Mouse (Mus musculus) right cerebral cortex, postnatal 14 days (tissue): ENCODE data around the gene Flt4.

Experiments
- DNase-seq: peaks from one replicate; pipeline ENCODE4 v3.0.0; 2022

The Flt4 gene

DNA sequence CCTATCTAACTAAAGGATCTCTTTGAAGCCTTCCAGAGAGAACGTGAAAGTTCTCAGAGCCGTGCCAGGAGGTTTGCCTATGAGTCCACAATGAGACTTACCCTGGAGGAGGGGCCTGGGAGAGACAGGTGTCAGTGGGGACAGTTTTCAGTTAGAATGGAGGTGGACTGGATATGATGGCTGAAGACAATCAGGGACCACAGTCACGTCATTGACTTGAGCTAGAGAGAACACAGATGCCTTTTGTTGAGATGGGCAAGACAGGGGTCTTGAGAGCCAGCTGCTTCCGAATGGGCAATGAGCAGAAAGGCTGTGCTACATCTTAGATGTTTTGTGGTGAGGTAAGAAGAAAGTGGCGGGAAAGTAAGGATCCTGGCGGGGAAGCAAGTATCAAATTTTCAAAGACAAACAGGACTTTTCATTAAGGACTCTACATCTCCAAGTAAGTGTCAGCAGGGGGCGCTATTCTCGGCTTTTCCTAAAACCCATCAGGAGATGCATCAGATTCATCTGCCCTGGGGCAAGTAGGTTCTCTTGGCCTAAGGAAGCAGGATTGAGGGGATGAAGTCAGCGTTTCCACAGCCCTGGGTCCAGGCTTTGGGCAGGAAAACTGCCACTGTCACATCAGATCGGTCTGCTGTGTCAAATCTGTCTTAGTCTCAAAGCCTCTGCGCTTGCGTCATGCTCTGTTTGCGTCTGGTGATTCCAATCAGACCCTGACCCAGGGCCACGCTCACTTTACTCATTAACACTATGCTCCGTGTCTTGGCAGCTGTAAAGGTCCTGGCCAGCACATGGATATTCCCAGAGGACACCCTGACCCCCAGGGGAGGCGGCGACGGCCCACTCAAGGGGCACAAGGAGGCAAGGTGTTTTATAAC lies 41.3 kb downstream of the Flt4 start:
- no peak for DNase-seq

DNA sequence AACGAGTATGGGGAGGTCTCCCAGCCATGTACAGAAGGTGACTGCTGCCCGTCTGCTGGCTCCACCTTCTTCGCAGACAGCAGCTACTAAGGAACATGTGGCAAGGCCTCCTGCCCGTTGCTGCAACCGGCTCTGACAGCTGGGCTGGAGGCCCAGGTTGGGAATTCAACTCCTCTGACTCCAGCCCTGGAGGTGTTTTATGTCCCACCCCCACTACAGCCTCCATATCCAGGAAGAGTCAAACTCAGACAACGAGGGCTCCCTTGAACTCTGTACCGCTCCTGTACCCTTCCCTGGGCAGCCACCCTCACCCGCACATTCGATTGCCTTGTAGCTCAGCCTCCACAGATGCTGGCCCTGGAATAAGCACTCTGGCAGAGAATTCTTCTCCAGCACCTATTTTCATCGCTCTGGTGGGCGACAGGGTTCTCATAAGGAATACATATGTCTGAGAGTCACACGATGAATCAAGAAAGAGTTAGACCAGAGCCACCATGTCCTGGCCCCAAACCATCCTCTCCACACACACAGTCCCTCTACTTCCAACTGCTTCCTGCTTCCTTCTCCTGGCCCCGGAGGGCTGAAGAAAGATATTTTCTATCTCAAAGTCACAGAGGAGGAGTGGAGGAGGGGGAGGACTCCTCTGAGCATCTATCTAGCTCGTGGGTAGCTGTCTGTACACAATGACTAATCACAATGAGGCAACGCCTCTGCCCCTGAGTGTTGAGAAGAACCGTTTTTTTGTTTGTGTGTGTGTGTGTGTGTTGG lies 42.1 kb downstream of the Flt4 start:
- DNase-seq: no peak

DNA sequence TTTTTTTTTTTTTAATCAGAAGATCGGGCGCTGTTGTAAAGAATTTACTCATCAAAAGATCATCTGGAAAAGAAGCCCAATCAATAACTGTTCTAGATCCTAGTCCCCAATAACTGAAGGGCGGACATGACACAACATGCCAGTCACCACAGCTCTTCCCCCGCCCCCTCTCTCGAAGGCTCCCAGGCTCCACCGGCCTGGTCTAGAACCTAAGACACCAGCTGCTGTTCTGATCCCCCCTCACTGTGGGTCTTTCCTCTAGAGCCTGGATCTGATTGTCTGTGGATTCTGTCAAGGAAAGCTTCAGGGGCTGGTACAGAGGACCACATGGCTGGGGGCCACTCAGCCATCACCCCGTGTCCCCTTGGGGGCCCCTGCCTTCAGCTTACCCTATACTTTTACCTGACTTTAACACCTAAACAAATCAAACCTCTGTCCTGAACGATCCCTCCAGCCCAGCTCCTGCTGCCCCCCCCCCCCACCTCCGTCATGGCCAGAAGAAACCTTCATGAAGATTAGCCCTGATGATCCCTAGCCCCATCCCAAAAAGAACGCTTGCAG lies 42.8 kb downstream of the Flt4 start:
- DNase-seq: no peak

DNA sequence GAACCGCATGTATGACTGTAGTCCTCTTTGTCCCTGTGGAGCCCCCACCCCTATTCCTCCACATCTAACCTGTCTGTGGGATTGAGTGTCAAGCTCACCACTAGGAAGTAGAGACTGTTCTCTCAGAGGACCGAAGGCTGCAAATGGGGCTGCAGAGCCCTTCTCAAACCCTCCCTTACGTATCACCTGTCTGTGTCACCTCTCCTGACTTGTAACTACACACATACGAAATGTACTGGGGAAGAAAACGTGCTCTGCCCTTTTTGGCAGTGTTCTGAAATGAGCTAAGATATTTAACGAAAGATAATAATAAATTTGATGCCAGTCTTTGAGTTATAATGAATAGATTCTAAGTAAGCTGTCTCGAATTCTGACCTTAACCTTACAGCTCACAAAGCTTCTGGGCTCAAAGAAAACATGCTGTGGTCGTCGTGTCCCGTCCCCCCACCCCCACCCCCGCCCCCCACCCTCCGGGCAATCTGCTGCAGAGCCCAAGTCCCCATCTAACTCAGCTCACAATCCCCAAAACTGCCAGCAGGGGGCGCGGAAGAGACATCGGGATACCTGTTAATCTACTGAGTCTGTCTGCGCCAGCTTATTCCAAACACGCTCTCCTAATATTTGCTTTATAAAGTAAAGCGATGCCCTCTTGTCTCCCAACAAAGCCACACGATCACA lies 43.5 kb downstream of the Flt4 start:
- peak; percentile 94 for DNase-seq

DNA sequence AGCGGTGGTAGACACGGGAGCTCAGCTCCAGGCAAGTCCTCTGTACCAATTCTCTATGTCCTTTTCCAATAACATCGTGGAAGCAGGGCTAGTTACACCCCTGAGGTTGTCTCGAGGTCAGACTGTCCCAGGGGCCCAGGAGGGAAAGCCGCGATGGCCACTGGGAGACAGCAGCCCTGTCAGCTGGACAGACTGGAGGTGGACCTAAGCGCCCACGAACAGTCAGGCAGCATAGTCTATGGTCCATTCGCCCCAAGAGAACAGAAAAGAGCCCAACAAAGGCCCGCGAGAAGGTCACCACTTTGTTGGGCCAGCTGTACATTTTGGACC lies 44.0 kb downstream of the Flt4 start:
- DNase-seq: no peak

DNA sequence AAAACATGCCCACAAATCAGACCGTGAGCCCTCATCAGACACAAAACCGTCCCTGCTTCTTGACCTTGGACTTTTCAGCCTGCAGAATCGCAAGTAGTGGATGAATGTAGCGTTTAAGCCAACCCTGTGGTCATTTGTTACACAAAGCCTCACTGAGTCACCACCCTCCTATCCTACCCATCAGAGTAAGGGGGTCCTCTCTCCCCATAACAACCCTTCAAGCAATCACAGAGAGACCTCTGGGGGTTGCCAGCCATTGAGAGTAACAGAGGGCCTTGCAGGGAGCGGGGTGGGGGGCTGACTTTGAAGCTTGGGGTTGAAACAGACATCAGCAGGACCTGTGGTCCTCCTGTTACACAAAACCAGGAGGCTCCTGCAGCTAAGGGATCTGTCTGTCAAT lies 45.6 kb downstream of the Flt4 start:
- DNase-seq: no peak

DNA sequence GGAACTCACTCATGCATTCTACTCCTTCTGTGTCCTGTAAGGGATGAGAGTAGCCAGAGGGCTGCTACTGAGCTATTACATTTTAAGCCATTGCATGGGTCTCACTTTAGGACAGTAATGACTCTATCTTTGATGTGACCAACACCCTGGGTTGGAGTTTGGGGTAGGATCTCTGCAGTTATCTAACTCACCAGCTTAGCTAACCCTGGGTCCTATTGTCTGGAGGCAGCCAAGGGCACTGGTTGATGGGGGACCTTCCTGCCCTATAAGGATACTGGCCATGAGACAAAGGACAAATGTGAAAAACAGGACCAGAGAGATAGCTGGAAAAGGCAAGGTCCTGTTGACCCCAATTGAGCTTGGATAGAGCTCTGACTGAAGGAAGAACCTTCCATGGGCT lies 46.4 kb downstream of the Flt4 start:
- no peak for DNase-seq

DNA sequence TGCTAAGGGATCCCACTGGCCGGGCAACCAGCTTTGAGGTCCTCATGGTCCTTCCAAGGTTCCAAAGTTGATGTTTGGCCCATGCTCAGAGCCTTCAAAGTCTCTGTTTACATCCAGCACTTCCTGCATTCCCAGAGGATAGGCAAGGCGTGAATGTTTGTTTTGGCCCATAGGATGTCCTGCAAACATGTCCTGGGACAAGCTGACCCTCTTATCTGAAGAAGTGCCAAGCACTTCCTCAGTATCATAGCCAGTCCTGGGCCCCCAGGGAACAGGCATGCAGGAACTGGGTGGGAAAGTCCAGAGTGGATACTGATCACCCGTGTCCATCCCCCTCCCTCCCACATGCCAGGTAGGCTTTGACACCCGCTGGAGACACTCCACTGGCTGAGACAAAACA lies 49.0 kb downstream of the Flt4 start:
- DNase-seq: no peak

DNA sequence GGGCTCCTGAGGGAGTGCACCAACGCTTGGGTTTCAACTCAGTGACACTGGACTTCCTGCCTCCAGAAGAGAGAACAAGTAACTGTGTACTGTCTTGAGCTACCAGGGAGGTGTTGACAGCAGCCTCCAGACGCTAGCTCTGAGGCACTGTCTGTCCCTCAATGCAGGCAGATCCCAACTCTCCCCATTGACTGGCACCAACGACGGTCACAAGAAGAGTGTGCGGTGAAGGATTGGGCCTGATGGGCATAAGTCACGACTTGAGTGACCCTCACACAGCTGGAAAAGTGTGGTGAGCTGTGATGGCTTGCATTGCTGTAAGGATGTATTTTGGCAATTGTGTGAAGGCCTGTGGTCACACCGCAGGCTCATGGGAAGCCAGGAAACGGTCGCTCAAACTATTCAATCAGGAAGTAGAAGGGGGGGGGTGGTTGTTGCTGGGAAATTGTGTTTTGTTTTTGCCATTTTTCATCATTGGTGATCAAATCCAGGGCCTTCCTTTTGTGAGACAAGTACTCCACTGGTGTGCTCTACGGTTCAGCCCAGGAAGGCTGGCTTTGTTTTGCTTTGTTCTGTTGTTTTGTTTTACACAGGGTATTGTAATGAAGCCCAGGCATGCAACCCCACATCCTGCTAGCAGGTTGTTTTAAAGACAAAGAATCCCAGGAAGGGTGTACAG lies 49.9 kb downstream of the Flt4 start:
- DNase-seq: no peak

DNA sequence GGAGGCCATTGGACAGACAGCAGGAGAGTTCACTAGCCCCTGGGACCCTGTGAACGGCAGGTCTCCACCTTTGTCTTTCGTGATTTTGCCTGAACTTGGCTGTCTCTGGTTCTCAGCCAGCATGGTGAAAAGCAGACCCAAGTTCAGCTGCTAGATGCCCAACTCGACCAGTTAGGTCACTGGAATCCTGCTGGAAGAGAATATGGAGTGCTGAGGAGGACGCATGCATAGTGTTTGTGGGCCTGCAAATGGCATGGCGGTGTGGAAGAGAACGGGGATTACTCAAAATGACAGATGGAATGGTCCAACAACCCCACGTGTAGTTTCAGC lies 50.4 kb downstream of the Flt4 start:
- no peak for DNase-seq

DNA sequence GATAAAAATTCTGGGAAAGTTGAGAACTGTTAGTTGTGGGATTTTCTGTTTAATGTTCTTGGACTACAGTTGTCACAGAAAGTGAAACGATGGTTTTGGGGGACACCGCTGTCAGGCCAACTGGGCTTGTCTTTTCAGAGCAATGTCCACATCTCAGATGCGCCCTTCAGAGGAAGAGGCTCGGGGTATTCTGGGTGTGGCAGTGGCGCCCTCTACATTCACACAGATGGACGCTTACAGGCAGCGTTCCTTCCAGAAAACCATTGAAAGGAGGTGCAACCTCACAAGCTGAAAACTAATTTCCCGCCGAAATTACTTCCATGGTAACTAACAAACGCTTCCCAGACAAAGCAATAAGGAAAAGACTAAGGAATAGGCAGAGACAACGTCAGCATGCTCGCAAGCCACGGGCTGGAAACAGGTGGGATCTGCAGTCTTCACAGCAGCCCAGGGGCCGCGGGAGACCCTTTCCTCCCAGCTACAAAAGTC lies 53.3 kb downstream of the Flt4 start:
- no peak for DNase-seq

DNA sequence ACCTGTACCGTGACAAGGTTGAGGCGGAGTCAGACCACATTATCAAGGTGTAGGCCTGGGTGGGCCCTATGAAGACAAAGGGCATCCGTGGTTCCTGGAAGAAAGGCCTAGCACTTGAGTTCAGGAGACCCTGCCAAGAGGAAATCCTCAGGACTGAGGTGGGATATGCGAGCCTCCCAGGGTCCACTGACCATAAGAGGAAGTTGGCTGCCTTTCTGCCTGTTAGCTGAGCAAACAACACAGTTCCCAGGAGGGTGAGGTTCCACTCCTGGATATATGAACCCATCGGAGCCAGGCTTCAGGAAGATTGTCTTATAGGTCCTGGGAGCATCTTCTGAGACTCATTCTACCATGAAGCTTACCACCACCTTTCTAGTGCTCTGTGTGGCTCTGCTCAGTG lies 54.2 kb downstream of the Flt4 start, which contains the start of gene Scgb3a1:
Scgb3a1 (plus strand) TSS at position 301 of the 400 bp plus-strand sequence.
- DNase-seq: no peak

DNA sequence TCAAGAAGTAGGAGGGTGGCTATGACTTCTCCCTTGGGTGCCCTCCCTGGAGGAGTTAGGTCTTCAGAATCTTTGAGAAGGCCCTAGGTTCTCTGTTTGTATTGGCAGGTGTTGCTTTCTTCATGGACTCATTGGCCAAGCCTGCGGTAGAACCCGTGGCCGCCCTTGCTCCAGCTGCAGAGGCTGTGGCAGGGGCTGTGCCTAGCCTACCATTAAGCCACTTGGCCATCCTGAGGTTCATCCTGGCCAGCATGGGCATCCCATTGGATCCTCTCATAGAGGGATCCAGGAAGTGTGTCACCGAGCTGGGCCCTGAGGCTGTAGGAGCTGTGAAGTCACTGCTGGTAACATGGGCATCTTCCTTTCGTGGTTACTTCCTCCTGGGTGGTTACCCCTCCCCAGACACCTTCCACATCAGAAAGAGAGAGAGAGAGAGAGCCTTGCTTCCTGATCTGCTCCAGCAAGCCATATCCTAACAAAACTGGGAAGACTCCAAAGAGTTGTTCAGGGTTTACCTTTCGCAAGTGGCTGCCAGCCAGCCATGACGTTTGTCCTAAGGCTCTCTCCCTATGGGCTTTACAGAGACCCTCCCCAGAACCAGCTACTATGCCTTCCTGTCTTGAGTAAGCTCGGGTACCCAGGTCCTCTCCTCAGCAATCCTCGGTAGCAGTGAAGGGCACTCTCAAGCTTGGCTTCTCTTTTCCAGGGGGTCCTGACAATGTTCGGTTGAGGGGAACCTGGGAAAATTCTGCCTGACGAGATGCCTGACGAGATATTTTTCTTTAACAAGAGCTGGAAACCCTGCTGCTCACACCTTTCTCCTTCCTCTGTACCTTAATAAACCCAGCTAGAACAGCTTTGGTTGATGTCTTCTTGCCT lies 55.4 kb downstream of the Flt4 start:
- no peak for DNase-seq

DNA sequence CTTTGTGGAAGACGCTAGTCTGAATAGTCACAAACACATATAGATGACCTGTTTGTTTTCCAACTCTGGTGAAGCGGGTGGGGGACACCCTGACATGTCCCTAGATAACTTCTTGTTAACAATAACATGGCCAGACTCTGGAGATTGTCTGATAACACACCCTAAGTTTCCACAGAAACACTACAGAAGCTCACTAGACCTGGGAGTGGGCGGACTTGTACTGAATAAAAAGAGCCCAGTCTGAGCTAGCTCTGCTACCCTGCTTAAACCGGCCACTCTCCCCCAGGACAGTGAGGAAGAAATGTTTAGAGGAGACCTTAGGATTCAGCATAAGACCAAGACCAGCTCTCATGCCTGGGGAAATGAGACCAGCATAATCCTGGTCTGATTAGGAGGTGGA lies 56.4 kb downstream of the Flt4 start:
- no peak for DNase-seq

DNA sequence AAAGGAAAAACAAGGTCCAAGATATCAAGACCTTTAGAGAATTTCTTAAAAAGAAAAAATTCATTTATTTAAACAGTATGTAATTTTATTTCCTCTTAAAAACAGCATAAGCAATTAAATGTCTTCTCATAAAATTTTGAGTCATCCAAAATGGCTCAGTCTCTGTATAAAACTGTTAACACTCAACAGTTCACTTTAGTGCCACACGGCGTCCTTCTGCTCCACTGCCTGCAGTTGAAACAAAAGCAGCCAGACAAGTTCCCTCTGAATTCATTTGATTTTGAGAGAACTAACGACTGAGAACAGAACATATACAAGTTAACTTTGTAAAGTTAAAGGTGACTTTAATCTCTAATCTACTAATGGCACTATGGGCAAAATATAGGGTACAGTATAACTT lies 64.4 kb downstream of the Flt4 start:
- no peak for DNase-seq

DNA sequence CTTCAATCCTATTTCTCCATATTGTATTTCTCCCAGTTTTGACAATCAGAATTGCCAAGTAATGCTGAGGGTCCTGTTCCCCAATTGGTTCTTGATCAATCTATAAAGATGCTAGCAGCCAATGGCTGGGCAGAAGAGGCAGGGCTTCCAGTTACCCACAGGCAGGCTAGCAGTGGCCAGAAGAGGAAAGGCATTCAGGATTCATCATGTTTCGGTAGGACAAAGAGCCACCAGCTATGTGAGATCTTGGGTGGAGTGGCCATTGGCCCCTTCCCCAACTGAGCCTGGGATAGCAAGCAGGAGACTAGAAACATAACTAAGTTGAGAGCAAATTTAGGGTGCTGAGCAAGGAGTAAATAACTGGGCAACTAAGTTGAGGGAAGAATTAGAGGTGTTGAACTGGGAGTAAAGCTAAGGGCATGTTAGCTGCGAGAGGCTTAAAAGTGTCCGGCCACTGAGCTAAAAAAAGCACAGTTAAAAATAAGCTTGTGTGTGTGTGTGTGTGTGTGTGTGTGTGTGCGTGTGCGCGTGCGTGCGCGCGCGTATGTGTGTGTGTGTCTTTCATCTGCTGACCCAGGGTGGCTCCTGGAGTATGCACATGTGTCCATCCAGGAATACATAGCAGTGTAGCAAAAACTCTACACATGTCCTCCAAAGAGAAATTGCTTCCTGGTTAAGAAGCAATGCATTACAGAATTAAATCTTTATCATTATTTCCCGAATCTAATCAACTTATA lies 75.3 kb downstream of the Flt4 start:
- no peak for DNase-seq

DNA sequence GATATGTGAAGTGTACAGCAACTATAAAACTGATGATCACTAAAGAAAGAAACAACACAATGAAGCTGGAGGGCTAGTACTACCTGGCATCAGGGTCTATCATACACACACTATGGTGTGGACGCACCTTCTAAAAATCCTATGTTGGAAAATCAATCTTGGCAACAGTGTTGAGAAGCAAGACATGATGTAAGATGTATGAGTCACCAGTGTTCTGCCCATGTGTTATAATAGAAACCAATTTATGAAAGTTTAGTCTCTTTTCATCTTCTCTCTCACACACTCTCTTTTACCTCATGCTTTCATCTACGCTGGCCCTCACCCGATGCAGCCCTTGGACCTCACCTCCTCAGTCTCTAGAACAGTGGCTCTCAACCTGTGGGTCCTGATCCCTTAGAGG lies 86.0 kb downstream of the Flt4 start:
- DNase-seq: no peak

DNA sequence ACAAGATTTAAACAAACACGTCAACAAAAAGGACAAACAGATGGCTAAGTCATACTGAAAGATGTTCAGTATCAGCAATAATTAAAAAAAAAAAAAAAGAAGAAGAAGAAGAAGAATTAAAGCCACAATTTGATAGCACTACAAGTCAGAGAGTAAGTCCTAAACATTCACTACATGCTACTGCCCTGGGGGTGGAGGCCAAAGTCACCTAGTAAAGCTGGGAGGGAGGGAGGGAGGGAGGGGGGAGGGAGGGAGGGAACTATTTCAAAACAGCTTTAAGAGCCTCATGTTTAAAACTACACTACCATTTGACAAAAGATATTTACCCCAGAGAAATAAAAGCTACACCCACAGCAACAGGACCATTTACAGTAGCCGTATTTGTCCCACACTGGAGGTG lies 86.6 kb downstream of the Flt4 start:
- DNase-seq: no peak

DNA sequence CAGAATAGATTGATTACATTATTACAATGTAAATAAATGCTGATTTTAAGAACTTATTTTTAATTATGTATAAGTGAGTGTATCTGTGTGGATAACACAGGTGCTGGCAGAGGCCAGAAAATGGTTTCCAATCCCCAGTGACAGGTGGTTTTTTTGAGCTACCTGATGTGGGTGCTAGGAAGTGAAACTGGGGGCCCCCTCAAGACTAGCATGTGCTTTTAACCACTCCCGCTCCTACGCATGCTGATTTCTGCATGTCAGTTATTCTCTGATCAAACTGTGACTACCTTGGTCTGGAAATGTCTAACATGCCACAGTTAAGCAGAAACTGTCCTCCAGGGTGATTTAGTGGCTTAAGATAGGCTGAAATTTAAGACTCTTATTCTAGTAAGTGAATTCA lies 87.4 kb downstream of the Flt4 start:
- no peak for DNase-seq

DNA sequence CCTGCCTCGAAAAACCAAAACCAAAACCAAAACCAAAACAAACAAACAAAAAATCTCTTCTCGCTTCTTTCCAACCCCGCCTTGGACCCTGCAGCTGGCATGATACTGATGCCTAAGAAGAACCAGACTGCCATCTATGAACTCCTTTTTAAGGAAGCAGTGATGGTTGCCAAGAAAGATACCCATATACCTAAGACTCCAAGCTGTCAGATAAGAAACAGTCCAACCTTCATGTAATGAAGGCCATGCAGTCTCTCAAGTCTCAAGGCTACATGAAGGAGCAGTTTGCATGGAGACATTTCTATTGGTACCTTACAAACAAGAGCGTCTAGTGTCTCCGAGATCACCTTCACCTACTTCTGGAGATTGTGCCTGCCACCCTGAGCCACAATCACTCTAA lies 88.7 kb downstream of the Flt4 start:
- no peak for DNase-seq

DNA sequence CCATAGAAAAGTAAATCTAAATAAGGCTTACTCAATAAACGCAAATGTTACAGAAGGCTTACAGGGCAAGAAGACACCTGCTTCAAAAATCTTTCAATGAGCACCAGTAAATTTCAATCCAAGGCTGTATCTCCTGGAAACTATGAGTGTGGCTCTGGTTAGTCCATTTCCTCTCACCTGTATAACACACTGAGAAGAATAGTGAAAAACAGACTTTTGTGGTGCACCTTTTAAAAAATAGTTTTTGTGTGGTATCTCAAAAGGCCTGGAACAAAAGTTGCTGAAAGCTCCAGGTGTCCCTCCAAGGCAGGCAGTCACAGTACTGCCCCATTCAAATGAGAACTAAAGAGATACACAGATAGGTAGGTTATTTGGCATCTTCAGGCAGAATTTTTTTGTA lies 90.0 kb downstream of the Flt4 start:
- no peak for DNase-seq
